Mouse (Mus musculus) midbrain, embryonic 12.5 days (tissue): ENCODE measurements around the gene Olfr844. TPM values are rescaled to one million over a fixed set of nuclear protein-coding genes. Genes with fewer than 3 reads are reported as not detected.

Experiments used
- ATAC-seq: fragments of 200-750 bp; cut with Nextera tagmentation; 2 replicates; pipeline ENCODE4 v1.8.0; 2017; ENCODE audit warnings: low read depth, moderate TSS enrichment, moderate library complexity; ENCODE audit not compliant: low FRiP score
- H3K27ac ChIP-seq: fragments of 300-500 bp; sonication (generic); replicated peaks from 2 replicates; pipeline ENCODE4 v1.5.1; 2016; ENCODE audit warnings: mild to moderate bottlenecking
- H3K27me3 ChIP-seq: fragments of 300-500 bp; sonication (generic); 2 replicates; pipeline ENCODE4 v1.6.1; 2016; ENCODE audit warnings: mild to moderate bottlenecking
- H3K36me3 ChIP-seq: fragments of 300-500 bp; sonication (generic); 2 replicates; pipeline ENCODE4 v1.6.1; 2016
- H3K4me1 ChIP-seq: fragments of 300-500 bp; sonication (generic); 2 replicates; pipeline ENCODE4 v1.6.1; 2016
- H3K4me2 ChIP-seq: fragments of 300-500 bp; sonication (generic); replicated peaks from 2 replicates; pipeline ENCODE4 v1.6.1; 2016; ENCODE audit warnings: mild to moderate bottlenecking, moderate library complexity
- H3K4me3 ChIP-seq: fragments of 300-500 bp; sonication (generic); 2 replicates; pipeline ENCODE4 v1.5.1; 2016; ENCODE audit warnings: mild to moderate bottlenecking
- H3K9ac ChIP-seq: fragments of 300-500 bp; sonication (generic); replicated peaks from 2 replicates; pipeline ENCODE4 v1.6.1; 2016; ENCODE audit warnings: mild to moderate bottlenecking, moderate library complexity
- H3K9me3 ChIP-seq: fragments of 300-500 bp; sonication (generic); 2 replicates; pipeline ENCODE4 v1.6.1; 2016; ENCODE audit warnings: mild to moderate bottlenecking
- WGBS: fragments of 180-500 bp; shearing (Covaris S2); methylation state at CpG from one replicate; pipeline ENCODE4 v1.1.7; 2016; 5-methylcytosine and 5-hydroxymethylcytosine counted together
- polyA plus RNA-seq: library from polyadenylated mRNA; unstranded; fragments of >200 nt; fragmentation: Nextera tagmentation; extraction: Ambion mirVana; gene quantifications from 2 replicates; pipeline ENCODE4 v1.2.1, GENCODE M21; 2016

Gene Olfr844
- polyA plus RNA-seq, result not detected in 2 replicates

DNA sequence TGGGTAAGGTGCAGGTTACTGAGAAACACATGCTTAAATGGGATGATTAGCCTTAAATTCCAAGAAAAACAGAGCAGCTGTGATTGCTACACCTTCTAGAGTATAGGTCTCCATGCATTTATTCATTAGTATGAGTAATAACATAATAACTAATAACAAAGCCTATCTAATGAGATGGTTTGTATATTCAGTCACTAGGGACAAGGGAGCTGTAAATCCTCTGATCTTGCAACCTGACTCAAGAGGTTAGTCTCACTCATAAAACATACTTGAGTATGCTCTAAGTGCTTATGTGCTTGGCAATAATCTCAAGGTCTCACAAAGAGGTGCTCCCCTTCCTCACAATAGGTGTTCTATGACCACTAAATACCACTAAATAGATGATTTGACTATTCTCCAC lies at the start of gene Olfr844:
Gene Olfr844, plus strand, starts transcription at position 301 of the 400 bp plus-strand sequence.
- no peak within 1 kb of the TSS for H3K4me2 ChIP-seq
- no peak within 1 kb of the TSS for H3K4me3 ChIP-seq
- H3K9me3 ChIP-seq, result peaks cover 22% of the 10 kb centered on the region; the same call in 1 of the 2 replicates
- no peaks in the 10 kb centered on the region for H3K4me1 ChIP-seq
- H3K27ac ChIP-seq, result no peak within 1 kb of the TSS
- H3K9ac ChIP-seq, result no peak within 1 kb of the TSS
- ATAC-seq, result no peak
- no peaks in the 10 kb centered on the region for H3K27me3 ChIP-seq
- H3K36me3 ChIP-seq, result no peaks in the 10 kb centered on the region

DNA sequence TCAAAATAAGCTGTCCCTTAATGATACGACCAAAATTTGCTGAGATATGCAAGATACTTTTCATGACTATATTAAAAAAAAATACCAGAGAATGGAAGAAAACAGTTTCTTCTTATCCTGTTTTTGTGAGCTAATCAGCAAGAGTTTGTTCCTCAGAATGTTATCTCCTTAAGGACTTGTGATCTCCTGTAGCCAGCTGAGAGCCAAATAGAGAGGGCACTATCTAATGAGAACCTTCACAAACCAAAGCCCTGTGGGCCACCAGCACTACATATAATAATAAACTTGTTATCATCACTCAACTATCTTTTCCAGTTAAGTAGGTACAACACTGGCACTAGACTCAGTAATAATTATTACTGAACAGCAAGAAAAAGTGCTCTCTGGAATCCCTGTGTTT lies 20.0 kb downstream of the Olfr844 start, which contains the start of gene Olfr845:
Gene Olfr845, plus strand, starts transcription at position 301 of the 400 bp plus-strand sequence.
- H3K36me3 ChIP-seq, result no peaks in the 10 kb centered on the region
- no peak within 1 kb of the TSS for H3K27ac ChIP-seq
- 77% methylated on average over 1 of the region's 1 CpGs for WGBS
- no peak within 1 kb of the TSS for H3K4me3 ChIP-seq
- no peaks in the 10 kb centered on the region for H3K27me3 ChIP-seq
- no peak for ATAC-seq
- H3K4me2 ChIP-seq, result no peak within 1 kb of the TSS
- H3K4me1 ChIP-seq, result no peaks in the 10 kb centered on the region
- no peak within 1 kb of the TSS for H3K9ac ChIP-seq
- H3K9me3 ChIP-seq, result peaks cover 3% of the 10 kb centered on the region; the same call in 1 of the 2 replicates

DNA sequence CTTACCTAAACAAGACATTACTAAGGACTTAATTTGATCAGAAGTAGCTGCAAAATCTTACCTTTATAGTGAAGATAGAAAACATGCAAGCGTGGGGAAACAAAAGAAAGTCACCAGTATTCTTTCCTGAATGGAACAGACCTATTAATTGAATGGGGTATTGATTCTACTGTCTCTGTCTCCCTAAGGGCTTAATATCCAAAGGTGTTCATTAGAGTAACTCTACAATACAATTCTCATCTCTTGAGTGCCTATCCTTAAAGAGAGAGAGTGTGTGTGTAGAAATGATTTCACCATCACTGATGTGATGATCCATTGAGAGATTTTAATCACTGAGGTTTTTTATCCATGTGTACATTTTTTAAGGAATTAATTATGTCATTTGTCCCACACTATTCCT lies 47.8 kb downstream of the Olfr844 start, which contains the start of gene Olfr846:
Gene Olfr846, minus strand, starts transcription at position 101 of the 400 bp plus-strand sequence.
- no peaks in the 10 kb centered on the region for H3K27me3 ChIP-seq
- H3K4me1 ChIP-seq, result no peaks in the 10 kb centered on the region

More for the DNA sequence above, 47.8 kb downstream of the Olfr844 start, which contains the start of gene Olfr846:
- no peaks in the 10 kb centered on the region for H3K36me3 ChIP-seq
- no peak within 1 kb of the TSS for H3K9ac ChIP-seq
- H3K4me3 ChIP-seq, result no peak within 1 kb of the TSS
- H3K27ac ChIP-seq, result no peak within 1 kb of the TSS
- no peak within 1 kb of the TSS for H3K4me2 ChIP-seq
- WGBS, result 49% methylated on average over 1 of the region's 1 CpGs
- no peak for ATAC-seq
- peaks cover 6% of the 10 kb centered on the region for H3K9me3 ChIP-seq

Other genes with a start within 250 kb of the Olfr844 start
- not detected in 2 replicates for gene Olfr836, start 196.0 kb upstream of the Olfr844 start, polyA plus RNA-seq
- gene Olfr837, start 180.0 kb upstream of the Olfr844 start, polyA plus RNA-seq, result not detected in 2 replicates
- not detected in 2 replicates for gene Olfr839-ps1, start 139.0 kb upstream of the Olfr844 start, polyA plus RNA-seq
- gene Olfr843, start 64.4 kb upstream of the Olfr844 start, polyA plus RNA-seq, result not detected in 2 replicates
- gene Olfr845, start 20.1 kb downstream of the Olfr844 start, polyA plus RNA-seq, result not detected in 2 replicates
- gene Olfr846, start 47.7 kb downstream of the Olfr844 start, polyA plus RNA-seq, result not detected in 2 replicates
- not detected in 2 replicates for gene Olfr847, start 62.3 kb downstream of the Olfr844 start, polyA plus RNA-seq
- gene Olfr849, start 123.9 kb downstream of the Olfr844 start, polyA plus RNA-seq, result not detected in 2 replicates
- gene Olfr850, start 161.9 kb downstream of the Olfr844 start, polyA plus RNA-seq, result not detected in 2 replicates
- gene Olfr851, start 176.9 kb downstream of the Olfr844 start, polyA plus RNA-seq, result not detected in 2 replicates
- gene Olfr853, start 224.7 kb downstream of the Olfr844 start, polyA plus RNA-seq, result not detected in 2 replicates